Mouse (Mus musculus) neural tube, embryonic 14.5 days (tissue): Measurements from ENCODE around the gene Pcdh9. TPM values are rescaled to one million over a fixed set of nuclear protein-coding genes. Genes with fewer than 3 reads are reported as not detected.

Experiments used
- ATAC-seq: fragments of 200-750 bp; cut with Nextera tagmentation; 2 replicates; pipeline ENCODE4 v1.8.0; 2017; ENCODE audit warnings: low read depth, mild to moderate bottlenecking, moderate TSS enrichment, moderate library complexity
- H3K27ac ChIP-seq: fragments of 300-500 bp; sonication (generic); 2 replicates; pipeline ENCODE4 v1.5.1; 2014; ENCODE audit warnings: low read depth, mild to moderate bottlenecking, control low read depth, low read length, moderate library complexity, mixed read lengths
- H3K27me3 ChIP-seq: fragments of 300-500 bp; sonication (generic); 2 replicates; pipeline ENCODE4 v1.6.1; 2014; ENCODE audit warnings: low read length; ENCODE audit not compliant: control insufficient read depth, insufficient read depth
- H3K36me3 ChIP-seq: fragments of 300-500 bp; sonication (generic); 2 replicates; pipeline ENCODE4 v1.6.1; 2014; ENCODE audit warnings: low read length, mixed read lengths; ENCODE audit not compliant: control insufficient read depth, insufficient read depth
- H3K4me1 ChIP-seq: fragments of 300-500 bp; sonication (generic); 2 replicates; pipeline ENCODE4 v1.6.1; 2014; ENCODE audit warnings: low read length; ENCODE audit not compliant: control insufficient read depth, insufficient read depth
- H3K4me2 ChIP-seq: fragments of 300-500 bp; sonication (generic); 2 replicates; pipeline ENCODE4 v1.6.1; 2014; ENCODE audit warnings: mild to moderate bottlenecking, low read depth, low read length, control low read depth
- H3K4me3 ChIP-seq: fragments of 300-500 bp; sonication (generic); 2 replicates; pipeline ENCODE4 v1.5.1; 2014; ENCODE audit warnings: low read depth, low read length, control low read depth, mixed read lengths
- H3K9ac ChIP-seq: fragments of 300-500 bp; sonication (generic); replicated peaks from 2 replicates; pipeline ENCODE4 v1.6.1; 2014; ENCODE audit warnings: low read depth, mild to moderate bottlenecking, control low read depth, low read length, mixed read lengths
- H3K9me3 ChIP-seq: fragments of 300-500 bp; sonication (generic); 2 replicates; pipeline ENCODE4 v1.6.1; 2016; ENCODE audit warnings: low read length; ENCODE audit not compliant: control insufficient read depth
- WGBS: fragments of 180-500 bp; shearing (Covaris S2); extraction: QIAGEN DNeasy Blood & Tissue Kit; methylation state at CpG from one replicate; pipeline ENCODE4 v1.1.7; 2014; 5-methylcytosine and 5-hydroxymethylcytosine counted together
- polyA plus RNA-seq: library from polyadenylated mRNA; unstranded; fragments of >200 nt; fragmentation: Nextera tagmentation; extraction: Ambion mirVana; gene quantifications from 2 replicates; pipeline ENCODE4 v1.2.1, GENCODE M21; 2014

Pcdh9 gene
- polyA plus RNA-seq = 180 and 194 TPM in 2 replicates

DNA sequence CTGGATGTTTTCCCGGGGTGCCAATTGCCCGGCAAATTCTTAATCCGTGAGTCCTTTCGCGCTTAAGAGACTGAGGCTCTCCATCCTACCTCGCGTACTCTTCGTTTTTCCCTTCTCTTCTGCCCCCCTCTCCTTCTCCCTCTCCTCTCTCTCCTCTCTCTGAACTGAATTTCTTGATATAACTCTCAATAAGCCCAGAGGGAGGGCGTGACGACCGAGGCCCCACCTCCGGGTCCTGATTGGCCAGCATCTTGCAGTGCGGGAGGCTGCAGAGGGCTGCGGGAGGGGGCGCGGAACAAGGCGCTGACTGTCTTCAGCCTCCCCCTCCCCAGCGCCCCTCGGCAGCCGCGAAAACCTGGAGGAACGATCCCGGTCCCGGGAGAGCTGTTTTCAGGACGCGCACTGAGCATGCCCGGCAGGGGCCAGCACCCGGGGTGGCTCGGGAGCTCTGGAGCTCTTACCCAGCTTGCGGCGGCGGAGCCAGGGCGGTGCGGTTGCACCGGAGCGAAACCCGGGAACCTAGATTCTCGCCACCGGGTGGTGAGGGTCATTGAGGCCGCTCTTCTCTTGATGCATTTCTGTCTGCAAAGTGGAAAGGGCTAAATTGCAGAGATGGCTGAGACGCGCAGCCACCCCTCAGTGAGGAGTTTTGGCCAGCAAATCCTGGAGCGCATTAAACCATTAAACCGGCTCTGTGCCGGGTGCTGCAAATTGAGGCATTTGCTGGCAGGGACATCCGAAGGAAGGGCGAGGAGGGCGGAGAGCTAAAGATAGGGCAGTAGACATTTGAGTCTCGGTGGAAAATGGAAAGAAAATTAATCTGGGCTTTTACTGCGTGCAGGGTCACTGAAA lies at the start of gene Pcdh9:
Gene Pcdh9 (minus strand): TSS at position 161 of the 852 bp plus-strand sequence.
- under 1% methylated on average over 50 of the region's 50 CpGs for WGBS

DNA sequence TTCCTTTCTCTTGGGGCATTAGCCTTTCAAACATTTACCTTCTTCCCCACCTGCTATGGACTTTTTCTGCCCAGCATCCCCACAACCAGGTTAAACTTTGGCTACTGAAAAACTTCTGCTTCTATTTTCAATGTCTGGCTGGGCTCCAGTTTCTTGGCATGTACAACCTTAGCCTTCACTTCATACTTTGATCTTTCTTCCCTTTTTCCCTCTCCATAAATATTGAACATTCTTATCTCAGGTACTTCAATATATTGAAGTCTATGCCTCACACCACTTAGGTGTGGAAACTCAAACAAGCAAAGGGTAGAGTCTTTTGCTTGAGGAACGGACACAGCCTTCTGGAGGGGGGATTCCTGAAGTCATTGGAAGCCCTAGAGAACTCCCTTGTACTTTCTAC lies 16.4 kb upstream of the Pcdh9 start:
- Histone ChIP-seq H3K9ac (no peak overlapping the region), H3K27ac (no peak overlapping the region), H3K4me3 (no peak overlapping the region), H3K4me1 (no peaks in the 10 kb centered on the region), H3K4me2 (no peak overlapping the region), H3K27me3 (no peaks in the 10 kb centered on the region), H3K9me3 (no peaks in the 10 kb centered on the region), H3K36me3 (no peaks in the 10 kb centered on the region)
- no peak for ATAC-seq
- WGBS = 86% methylated on average over 1 of the region's 1 CpGs

More for the DNA sequence above, at the start of gene Pcdh9:
- Histone ChIP-seq H3K4me3 (peak within 1 kb of the TSS; percentile 44), H3K4me2 (peak within 1 kb of the TSS; percentile 60), H3K27me3 (no peaks in the 10 kb centered on the region), H3K9me3 (no peaks in the 10 kb centered on the region), H3K36me3 (no peaks in the 10 kb centered on the region), H3K4me1 (0 out of 2 replicates have a peak, but pooled peaks cover 5% of the 10 kb centered on the region), H3K9ac (peak within 1 kb of the TSS; percentile 64), H3K27ac (peak within 1 kb of the TSS; percentile 83)
- peak; percentile 99 for ATAC-seq

DNA sequence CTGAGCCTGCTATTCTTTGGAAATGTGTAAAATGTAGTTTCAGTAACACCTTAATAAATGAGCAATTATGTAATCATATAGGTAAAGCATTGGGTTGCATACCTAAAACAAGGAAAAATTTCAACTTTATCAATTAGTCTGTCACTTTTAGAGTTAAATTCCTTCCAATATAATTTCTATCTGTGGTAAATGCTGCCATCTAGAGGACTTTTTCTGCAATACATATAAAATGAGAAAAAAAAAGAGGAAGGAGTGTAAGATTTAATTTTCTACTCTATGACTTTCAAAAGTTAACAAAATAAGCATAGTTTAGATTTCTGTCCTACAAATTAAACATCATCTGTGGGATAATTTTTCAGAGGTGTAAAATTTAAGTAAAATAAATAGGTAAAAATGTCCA lies 8.1 kb upstream of the Pcdh9 start:
- H3K4me3 ChIP-seq = no peak overlapping the region
- no peaks in the 10 kb centered on the region for H3K27me3 ChIP-seq
- no peak overlapping the region for H3K9ac ChIP-seq
- H3K4me2 ChIP-seq = no peak overlapping the region
- no peaks in the 10 kb centered on the region for H3K9me3 ChIP-seq
- ATAC-seq = no peak
- H3K36me3 ChIP-seq = no peaks in the 10 kb centered on the region
- H3K27ac ChIP-seq = no peak overlapping the region
- H3K4me1 ChIP-seq = no peaks in the 10 kb centered on the region

DNA sequence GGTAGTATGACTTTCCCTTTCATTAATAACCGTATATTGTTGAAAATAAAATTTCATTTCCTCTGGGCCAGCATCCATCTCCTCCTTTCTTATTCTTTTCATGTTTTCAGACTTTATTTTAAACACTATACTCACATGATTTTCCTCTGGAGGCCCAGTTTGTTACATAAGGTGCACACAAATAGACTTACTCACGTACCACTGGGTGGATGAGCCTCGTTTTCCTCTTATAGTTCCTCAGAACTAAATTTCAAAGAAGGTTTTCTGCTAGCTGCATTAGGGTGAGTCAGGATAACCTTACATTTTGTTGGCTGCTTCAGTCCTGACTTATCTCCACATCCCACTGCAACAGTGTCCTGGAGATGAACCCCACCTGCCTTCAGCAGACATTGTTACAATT lies 4.7 kb upstream of the Pcdh9 start:
- no peak overlapping the region for H3K4me2 ChIP-seq
- H3K36me3 ChIP-seq = no peaks in the 10 kb centered on the region
- H3K4me1 ChIP-seq = no peaks in the 10 kb centered on the region
- 92% methylated on average over 3 of the region's 3 CpGs for WGBS
- no peaks in the 10 kb centered on the region for H3K9me3 ChIP-seq
- no peak overlapping the region for H3K4me3 ChIP-seq
- no peak for ATAC-seq
- no peaks in the 10 kb centered on the region for H3K27me3 ChIP-seq
- no peak overlapping the region for H3K27ac ChIP-seq
- no peak overlapping the region for H3K9ac ChIP-seq

DNA sequence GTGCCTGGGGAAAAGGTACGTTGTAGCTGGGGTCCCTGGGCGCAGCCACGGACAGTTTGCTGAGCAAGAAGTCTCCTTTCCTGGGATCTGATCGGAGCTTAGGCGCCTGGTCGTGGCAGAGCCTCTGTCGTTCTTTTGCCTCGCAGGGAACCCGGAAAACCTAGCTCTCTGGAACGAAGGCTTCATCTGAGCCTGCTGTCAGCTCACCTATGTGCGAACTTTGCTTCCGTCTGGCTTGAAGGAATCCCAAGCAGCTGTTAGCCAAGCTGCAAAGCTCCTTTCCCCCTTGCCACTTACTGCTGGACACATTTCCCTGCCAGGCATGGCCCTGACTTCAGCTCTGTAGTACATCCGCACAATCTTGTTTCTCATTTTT lies 880 bp upstream of the Pcdh9 start:
- peak overlapping the region; percentile 60 for H3K4me2 ChIP-seq
- WGBS = under 1% methylated on average over 13 of the region's 13 CpGs
- ATAC-seq = no peak; the same call in 1 of the 2 replicates
- no peaks in the 10 kb centered on the region for H3K9me3 ChIP-seq
- H3K4me3 ChIP-seq = peak overlapping the region; percentile 44
- peak overlapping the region; percentile 64 for H3K9ac ChIP-seq
- H3K36me3 ChIP-seq = no peaks in the 10 kb centered on the region
- H3K27ac ChIP-seq = peak overlapping the region; percentile 83
- H3K4me1 ChIP-seq = 0 out of 2 replicates have a peak, but pooled peaks cover 5% of the 10 kb centered on the region
- no peaks in the 10 kb centered on the region for H3K27me3 ChIP-seq

DNA sequence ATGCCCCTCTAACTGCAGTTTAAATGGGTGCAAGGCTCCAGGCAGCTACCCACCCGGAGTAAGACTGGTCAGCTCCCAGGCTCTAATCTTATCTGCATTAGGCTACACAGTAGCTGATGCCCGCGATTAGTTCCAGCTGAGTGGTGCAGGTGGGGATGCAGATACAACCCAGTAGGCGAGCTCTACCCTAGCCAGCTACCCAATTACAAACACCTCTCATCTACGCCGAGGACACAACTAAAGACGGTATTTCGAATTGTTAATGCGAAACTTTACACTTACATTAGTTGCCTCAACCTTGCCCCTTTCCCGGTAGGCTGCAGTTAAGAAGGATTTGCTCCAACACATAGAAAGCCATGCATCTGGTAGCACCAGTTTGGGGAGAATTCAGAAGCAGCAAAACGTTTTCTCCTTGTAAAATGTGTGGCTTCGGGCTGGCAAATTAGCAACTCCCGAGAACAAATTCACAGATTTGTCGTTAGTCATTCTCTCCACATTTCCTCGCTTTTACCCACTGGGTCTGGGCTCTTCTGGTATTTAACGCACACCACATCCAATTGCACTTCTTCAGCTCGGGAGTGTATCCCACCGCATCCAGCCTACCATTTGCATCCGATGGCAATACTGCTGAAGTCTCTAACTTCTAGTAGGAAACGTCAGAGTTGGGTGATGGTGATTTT lies 500 bp downstream of the Pcdh9 start:
- H3K9me3 ChIP-seq = no peaks in the 10 kb centered on the region
- peak overlapping the region; percentile 64 for H3K9ac ChIP-seq
- no peaks in the 10 kb centered on the region for H3K36me3 ChIP-seq
- 0 out of 2 replicates have a peak, but pooled peaks cover 8% of the 10 kb centered on the region for H3K4me1 ChIP-seq
- ATAC-seq = peak; percentile 42
- peak overlapping the region; percentile 83 for H3K27ac ChIP-seq
- peak overlapping the region; percentile 44 for H3K4me3 ChIP-seq
- peak overlapping the region; percentile 60 for H3K4me2 ChIP-seq
- H3K27me3 ChIP-seq = no peaks in the 10 kb centered on the region
- under 1% methylated on average over 20 of the region's 20 CpGs for WGBS

DNA sequence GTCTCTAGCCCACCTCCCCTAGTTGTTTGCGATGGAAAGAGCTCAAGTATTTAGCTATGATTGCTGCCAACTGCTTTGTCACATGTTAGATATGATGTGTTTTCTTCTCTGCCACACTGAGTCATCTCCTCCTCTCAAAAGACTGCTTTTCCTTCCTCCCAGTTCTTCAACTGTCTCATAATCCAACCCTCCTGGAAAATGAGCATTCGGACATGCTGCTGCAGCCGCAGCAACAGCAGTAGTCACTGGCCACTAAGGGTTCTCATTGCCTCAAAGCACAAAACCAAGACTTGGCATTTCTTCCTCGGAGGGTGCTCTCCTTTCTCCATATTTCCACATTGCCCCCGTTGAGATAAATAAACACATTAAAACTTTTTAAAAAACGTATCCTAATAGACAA lies 1.2 kb downstream of the Pcdh9 start:
- WGBS = 23% methylated on average over 6 of the region's 6 CpGs
- Histone ChIP-seq H3K9me3 (no peaks in the 10 kb centered on the region), H3K9ac (peak overlapping the region; percentile 64), H3K4me3 (peak overlapping the region; percentile 44), H3K27me3 (no peaks in the 10 kb centered on the region), H3K4me2 (peak overlapping the region; percentile 60), H3K27ac (no peak overlapping the region), H3K36me3 (no peaks in the 10 kb centered on the region), H3K4me1 (peaks cover 8% of the 10 kb centered on the region; the same call in 1 of the 2 replicates)
- no peak for ATAC-seq

DNA sequence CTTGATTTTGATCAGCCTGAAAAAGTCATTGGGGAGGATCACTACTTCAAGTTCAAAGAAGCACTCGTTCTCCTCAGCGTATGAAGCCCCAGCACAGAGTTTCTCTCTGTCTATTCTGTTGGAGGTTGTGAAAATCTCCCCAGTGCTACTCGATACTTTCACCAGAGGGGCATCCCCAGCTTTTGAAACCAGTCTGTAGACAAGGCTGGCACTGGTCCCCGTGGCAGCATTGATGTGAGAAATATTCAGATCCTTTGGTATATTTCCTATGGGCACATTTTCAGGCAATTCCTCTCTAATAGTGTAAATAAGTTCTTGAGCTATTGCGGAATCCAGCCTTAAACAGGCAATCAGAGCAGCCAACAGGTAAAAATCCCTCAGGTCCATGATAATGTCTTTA lies 2.1 kb downstream of the Pcdh9 start:
- Histone ChIP-seq H3K4me2 (peak overlapping the region; percentile 60), H3K9me3 (no peaks in the 10 kb centered on the region), H3K36me3 (no peaks in the 10 kb centered on the region), H3K27ac (no peak overlapping the region), H3K4me1 (peaks cover 8% of the 10 kb centered on the region; the same call in 1 of the 2 replicates), H3K9ac (peak overlapping the region; percentile 64), H3K4me3 (peak overlapping the region; percentile 44), H3K27me3 (no peaks in the 10 kb centered on the region)
- 66% methylated on average over 5 of the region's 5 CpGs for WGBS
- no peak for ATAC-seq

DNA sequence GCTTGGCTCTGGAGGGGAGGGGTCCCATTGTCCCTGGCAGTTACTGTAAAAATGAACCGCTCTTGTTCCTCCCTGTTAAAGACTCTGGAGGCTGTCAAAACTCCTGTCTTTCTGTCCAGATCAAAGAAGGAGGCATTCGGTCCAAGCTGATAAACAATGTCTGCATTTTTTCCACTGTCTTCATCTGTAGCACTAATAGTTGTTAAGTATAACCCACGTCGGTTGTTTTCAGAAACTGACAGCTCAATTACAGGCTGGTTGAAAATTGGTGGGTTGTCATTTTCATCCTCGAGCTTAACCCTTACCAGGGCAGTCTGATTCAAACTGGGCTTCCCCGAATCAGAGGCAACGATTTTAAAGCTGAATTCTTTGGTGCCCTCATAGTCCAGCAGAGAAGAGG lies 3.4 kb downstream of the Pcdh9 start:
- ATAC-seq = no peak
- WGBS = 66% methylated on average over 7 of the region's 7 CpGs
- H3K36me3 ChIP-seq = no peaks in the 10 kb centered on the region
- no peaks in the 10 kb centered on the region for H3K27me3 ChIP-seq
- no peak overlapping the region for H3K27ac ChIP-seq
- H3K9me3 ChIP-seq = no peaks in the 10 kb centered on the region
- H3K4me3 ChIP-seq = peak overlapping the region; percentile 44
- peak overlapping the region; percentile 60 for H3K4me2 ChIP-seq
- no peak overlapping the region; the same call in 1 of the 2 replicates for H3K9ac ChIP-seq
- peaks cover 8% of the 10 kb centered on the region; the same call in 1 of the 2 replicates for H3K4me1 ChIP-seq
